Mouse (Mus musculus) lung, embryonic 15.5 days (tissue): ENCODE results near the gene 4930402H24Rik. TPM values are rescaled to one million over a fixed set of nuclear protein-coding genes. Genes with fewer than 3 reads are reported as not detected.

Experiments used
- ATAC-seq: fragments of 200-750 bp; cut with Nextera tagmentation; 2 replicates; pipeline ENCODE4 v1.8.0; 2017; ENCODE audit warnings: moderate number of reproducible peaks, borderline replicate concordance; ENCODE audit not compliant: low FRiP score, low TSS enrichment; ENCODE audit errors: extremely low read depth
- H3K27ac ChIP-seq: fragments of 300-500 bp; sonication (generic); 2 replicates; pipeline ENCODE4 v1.5.1; 2015; ENCODE audit warnings: moderate library complexity, mild to moderate bottlenecking, inconsistent platforms
- H3K27me3 ChIP-seq: fragments of 300-500 bp; sonication (generic); 2 replicates; pipeline ENCODE4 v1.6.1; 2015; ENCODE audit warnings: inconsistent platforms
- H3K36me3 ChIP-seq: fragments of 300-500 bp; sonication (generic); 2 replicates; pipeline ENCODE4 v1.6.1; 2015; ENCODE audit warnings: inconsistent platforms
- H3K4me1 ChIP-seq: fragments of 300-500 bp; sonication (generic); 2 replicates; pipeline ENCODE4 v1.6.1; 2015; ENCODE audit warnings: inconsistent platforms
- H3K4me2 ChIP-seq: fragments of 300-500 bp; sonication (generic); 2 replicates; pipeline ENCODE4 v1.6.1; 2015; ENCODE audit warnings: inconsistent platforms, mild to moderate bottlenecking, moderate library complexity
- H3K4me3 ChIP-seq: fragments of 300-500 bp; sonication (generic); 2 replicates; pipeline ENCODE4 v1.5.1; 2015; ENCODE audit warnings: mild to moderate bottlenecking, inconsistent platforms
- H3K9ac ChIP-seq: fragments of 300-500 bp; sonication (generic); 2 replicates; pipeline ENCODE4 v1.6.1; 2015; ENCODE audit warnings: inconsistent platforms
- H3K9me3 ChIP-seq: fragments of 300-500 bp; sonication (generic); 2 replicates; pipeline ENCODE4 v1.6.1; 2016; ENCODE audit warnings: inconsistent platforms
- WGBS: fragments of 180-500 bp; shearing (Covaris S2); methylation state at CpG from one replicate; pipeline ENCODE4 v1.1.7; 2015; 5-methylcytosine and 5-hydroxymethylcytosine counted together
- polyA plus RNA-seq: library from polyadenylated mRNA; unstranded; fragments of >200 nt; fragmentation: Nextera tagmentation; extraction: Ambion mirVana; gene quantifications from 2 replicates; pipeline ENCODE4 v1.2.1, GENCODE M21; 2015

4930402H24Rik gene
- polyA plus RNA-seq, 1 experiment from 2014 or later, result 29.0 TPM

- Histone ChIP-seq H3K9ac (no peak overlapping the region), H3K4me1 (no peaks in the 10 kb centered on the region), H3K27me3 (no peaks in the 10 kb centered on the region), H3K27ac (no peak overlapping the region), H3K4me2 (no peak overlapping the region), H3K4me3 (no peak overlapping the region), H3K36me3 (peaks cover 18% of the 10 kb centered on the region), H3K9me3 (no peaks in the 10 kb centered on the region)
- ATAC-seq, result no peak
- 81% methylated on average over 9 of the region's 9 CpGs for WGBS
Observed at GRCm38 (mm10) chr2:130685426-130685825, 220.8 kb downstream of the 4930402H24Rik start.

GRCm38 (mm10) chr2:130681531-130681930 lies 224.7 kb downstream of the 4930402H24Rik start:
- peaks cover 56% of the 10 kb centered on the region for H3K36me3 ChIP-seq
- WGBS, result 82% methylated on average over 3 of the region's 3 CpGs
- H3K9ac ChIP-seq, result no peak overlapping the region
- H3K4me2 ChIP-seq, result no peak overlapping the region
- H3K4me1 ChIP-seq, result no peaks in the 10 kb centered on the region
- no peak overlapping the region for H3K27ac ChIP-seq
- no peak for ATAC-seq
- H3K4me3 ChIP-seq, result no peak overlapping the region
- H3K9me3 ChIP-seq, result no peaks in the 10 kb centered on the region
- no peaks in the 10 kb centered on the region for H3K27me3 ChIP-seq

- peaks cover 71% of the 10 kb centered on the region for H3K36me3 ChIP-seq
- ATAC-seq, result no peak
- no peaks in the 10 kb centered on the region for H3K9me3 ChIP-seq
- no peak overlapping the region for H3K9ac ChIP-seq
- no peaks in the 10 kb centered on the region for H3K27me3 ChIP-seq
- H3K27ac ChIP-seq, result no peak overlapping the region
- 90% methylated on average over 6 of the region's 6 CpGs for WGBS
- no peak overlapping the region for H3K4me2 ChIP-seq
- H3K4me3 ChIP-seq, result no peak overlapping the region
- no peaks in the 10 kb centered on the region for H3K4me1 ChIP-seq
Observed at GRCm38 (mm10) chr2:130679899-130680298, 226.3 kb downstream of the 4930402H24Rik start.

- H3K9ac ChIP-seq, result no peak overlapping the region
- H3K4me1 ChIP-seq, result no peaks in the 10 kb centered on the region
- H3K36me3 ChIP-seq, result peaks cover 77% of the 10 kb centered on the region
- no peak overlapping the region for H3K4me2 ChIP-seq
- ATAC-seq, result no peak
- no peaks in the 10 kb centered on the region for H3K27me3 ChIP-seq
- H3K9me3 ChIP-seq, result no peaks in the 10 kb centered on the region
- 92% methylated on average over 12 of the region's 12 CpGs for WGBS
- H3K27ac ChIP-seq, result no peak overlapping the region
- no peak overlapping the region for H3K4me3 ChIP-seq
Observed at GRCm38 (mm10) chr2:130679154-130679553, 227.1 kb downstream of the 4930402H24Rik start.

GRCm38 (mm10) chr2:130677211-130677610 lies 229.0 kb downstream of the 4930402H24Rik start:
- Histone ChIP-seq H3K27ac (no peak overlapping the region), H3K4me1 (no peaks in the 10 kb centered on the region), H3K27me3 (no peaks in the 10 kb centered on the region), H3K9me3 (no peaks in the 10 kb centered on the region), H3K4me3 (no peak overlapping the region), H3K9ac (no peak overlapping the region), H3K36me3 (peaks cover 87% of the 10 kb centered on the region), H3K4me2 (no peak overlapping the region)
- WGBS, result 83% methylated on average over 10 of the region's 10 CpGs
- ATAC-seq, result no peak

GRCm38 (mm10) chr2:130667559-130667958 lies 238.6 kb downstream of the 4930402H24Rik start, which contains the start of gene Itpa:
Gene Itpa (plus strand): TSS chr2:130667610.
- ATAC-seq, result peak; percentile 65
- peak within 1 kb of the TSS; percentile 70 for H3K4me3 ChIP-seq
- H3K27ac ChIP-seq, result peak within 1 kb of the TSS; percentile 81
- H3K4me2 ChIP-seq, result peak within 1 kb of the TSS; percentile 90
- no peaks in the 10 kb centered on the region for H3K9me3 ChIP-seq
- H3K4me1 ChIP-seq, result peaks cover 30% of the 10 kb centered on the region
- H3K27me3 ChIP-seq, result no peaks in the 10 kb centered on the region
- under 1% methylated on average over 31 of the region's 31 CpGs for WGBS
- peak within 1 kb of the TSS; percentile 65 for H3K9ac ChIP-seq
- peaks cover 13% of the 10 kb centered on the region for H3K36me3 ChIP-seq

GRCm38 (mm10) chr2:130664102-130664701 lies 242.0 kb downstream of the 4930402H24Rik start, which contains the start of gene Ddrgk1:
Gene Ddrgk1 (minus strand): TSS chr2:130664659.
- peak within 1 kb of the TSS; percentile 76 for H3K9ac ChIP-seq
- peak within 1 kb of the TSS; percentile 55 for H3K4me3 ChIP-seq
- WGBS, result under 1% methylated on average over 40 of the region's 40 CpGs
- H3K9me3 ChIP-seq, result no peaks in the 10 kb centered on the region
- peaks cover 22% of the 10 kb centered on the region for H3K36me3 ChIP-seq
- peak; percentile 96 for ATAC-seq
- peak within 1 kb of the TSS; percentile 82 for H3K4me2 ChIP-seq
- H3K27me3 ChIP-seq, result no peaks in the 10 kb centered on the region
- peaks cover 24% of the 10 kb centered on the region for H3K4me1 ChIP-seq
- H3K27ac ChIP-seq, result peak within 1 kb of the TSS; percentile 95

- no peak overlapping the region for H3K27ac ChIP-seq
- WGBS, result 91% methylated on average over 11 of the region's 11 CpGs
Observed at GRCm38 (mm10) chr2:130663342-130663741, 242.9 kb downstream of the 4930402H24Rik start.

GRCm38 (mm10) chr2:130658530-130658929 lies 247.7 kb downstream of the 4930402H24Rik start:
- 94% methylated on average over 10 of the region's 10 CpGs for WGBS
- Histone ChIP-seq H3K4me3 (no peak overlapping the region), H3K27ac (no peak overlapping the region), H3K9ac (no peak overlapping the region), H3K27me3 (no peaks in the 10 kb centered on the region), H3K4me2 (no peak overlapping the region), H3K9me3 (no peaks in the 10 kb centered on the region), H3K36me3 (peaks cover 62% of the 10 kb centered on the region), H3K4me1 (peaks cover 10% of the 10 kb centered on the region)
- no peak for ATAC-seq

More at GRCm38 (mm10) chr2:130663342-130663741, 242.9 kb downstream of the 4930402H24Rik start:
- H3K4me1 ChIP-seq, result peaks cover 20% of the 10 kb centered on the region
- peak overlapping the region; percentile 55 for H3K4me3 ChIP-seq
- no peaks in the 10 kb centered on the region for H3K9me3 ChIP-seq
- H3K36me3 ChIP-seq, result peaks cover 31% of the 10 kb centered on the region
- peak overlapping the region; percentile 82 for H3K4me2 ChIP-seq
- ATAC-seq, result no peak
- H3K27me3 ChIP-seq, result no peaks in the 10 kb centered on the region
- peak overlapping the region; percentile 17; the same call in 1 of the 2 replicates for H3K9ac ChIP-seq

GRCm38 (mm10) chr2:130657541-130657940 lies 248.7 kb downstream of the 4930402H24Rik start:
- Histone ChIP-seq H3K4me2 (no peak overlapping the region), H3K36me3 (peaks cover 65% of the 10 kb centered on the region), H3K27ac (no peak overlapping the region), H3K4me3 (no peak overlapping the region), H3K9me3 (no peaks in the 10 kb centered on the region), H3K4me1 (0 out of 2 replicates have a peak, but pooled peaks cover under 1% of the 10 kb centered on the region), H3K27me3 (no peaks in the 10 kb centered on the region), H3K9ac (no peak overlapping the region)
- 78% methylated on average over 6 of the region's 6 CpGs for WGBS
- no peak for ATAC-seq

GRCm38 (mm10) chr2:130656536-130656935 lies 249.7 kb downstream of the 4930402H24Rik start:
- ATAC-seq, result no peak
- Histone ChIP-seq H3K4me2 (no peak overlapping the region), H3K4me1 (no peaks in the 10 kb centered on the region), H3K9me3 (no peaks in the 10 kb centered on the region), H3K9ac (no peak overlapping the region), H3K36me3 (peaks cover 60% of the 10 kb centered on the region), H3K4me3 (no peak overlapping the region), H3K27ac (no peak overlapping the region), H3K27me3 (no peaks in the 10 kb centered on the region)
- 86% methylated on average over 9 of the region's 9 CpGs for WGBS
